Mouse (Mus musculus) thymus, adult 2 months (tissue): ENCODE measurements around the gene Hnrnpu.

ENCODE experiments used
- CTCF ChIP-seq: fragments of 200-500 bp; IDR thresholded peaks from 2 replicates; pipeline ENCODE4 v1.5.1; 2012; ENCODE audit warnings: mild to moderate bottlenecking, control low read depth, low read length, moderate library complexity, borderline replicate concordance; ENCODE audit not compliant: control insufficient read depth, poor library complexity, insufficient read depth; ENCODE audit errors: extremely low read depth
- POLR2A ChIP-seq: fragments of 200-500 bp; IDR thresholded peaks from 2 replicates; pipeline ENCODE4 v1.6.1; 2012; ENCODE audit warnings: mild to moderate bottlenecking, low read length, control low read depth, moderate library complexity; ENCODE audit not compliant: control insufficient read depth, poor library complexity, insufficient read depth; ENCODE audit errors: extremely low read depth

DNA sequence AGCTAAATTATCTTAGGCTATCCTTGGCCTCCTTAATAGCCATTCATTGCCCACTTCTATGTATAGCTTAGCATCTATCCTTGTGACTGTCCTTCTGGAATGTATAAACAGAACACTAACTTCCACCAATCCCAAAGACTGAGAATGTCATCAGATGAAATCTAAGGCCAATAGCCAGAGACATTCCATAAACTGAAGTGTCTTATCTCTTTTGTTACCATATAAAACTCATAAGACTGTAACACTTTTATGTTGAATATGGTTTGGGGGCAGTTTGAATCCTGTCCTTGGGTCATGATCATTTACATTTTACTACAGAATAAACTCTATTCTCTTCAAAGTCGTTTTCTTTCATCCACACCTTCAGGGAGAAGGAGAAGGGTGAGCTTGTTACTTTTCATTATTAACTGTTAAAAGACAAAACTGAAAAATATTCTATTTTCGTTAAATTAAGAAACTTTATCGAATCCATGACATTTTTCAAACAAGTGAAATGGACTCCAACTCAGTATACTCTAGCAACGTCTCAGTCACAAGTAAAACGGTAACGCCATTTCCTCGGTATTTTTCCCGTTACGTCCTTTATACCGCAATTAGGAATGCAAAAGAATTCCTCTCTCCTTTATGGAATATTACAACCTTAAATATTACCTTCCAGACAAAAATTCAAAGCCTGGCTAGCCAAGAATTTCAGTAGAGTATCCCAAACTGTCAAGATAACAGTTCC lies 20.2 kb downstream of the Hnrnpu start:
- TF ChIP-seq CTCF, result no peak
- TF ChIP-seq POLR2A, result no peak
